Mouse (Mus musculus) thymus, postnatal 10 days (tissue): ENCODE measurements at regions not wholly inside any gene's neighbourhood (a gene's known extent, or its start where the extent isn't known, plus 50 kb on each side); places are given as distances from the start of the nearest gene placed in this dataset.
A peak's percentile ranks its signal among the peaks of the same experiment; 100 is the strongest.

Source experiments
- DNase-seq, 2 experiments: peaks; one replicate each; pipeline ENCODE4 v3.0.0; 2021; ENCODE audit warnings: low spot score in 2 of 2

DNA sequence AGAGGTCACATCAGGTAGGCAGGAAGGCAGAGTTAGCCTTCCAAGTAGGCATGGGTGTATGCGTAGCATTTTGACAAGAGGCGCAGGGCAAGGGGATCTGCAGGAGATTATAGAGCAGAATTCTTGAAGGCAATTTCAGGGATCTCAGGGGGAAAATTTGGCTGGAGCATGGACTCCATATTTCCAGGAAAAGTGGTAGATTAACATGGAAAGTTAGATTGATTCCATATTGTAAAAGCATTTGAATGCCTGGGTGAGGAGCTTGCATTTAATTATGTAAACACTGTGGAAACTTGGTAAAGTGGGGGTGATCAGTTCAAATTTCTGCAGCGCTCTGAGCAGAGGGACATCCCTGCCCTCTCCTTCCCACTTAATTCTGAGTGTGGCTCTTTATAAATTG, 146.7 kb downstream of the Pax3 start:
- no peak for DNase-seq

- no peak for DNase-seq
Measured at GRCm38 (mm10) chr1:78032336-78032735, 164.6 kb downstream of the Pax3 start.

GRCm38 (mm10) chr1:78021766-78022165, 175.2 kb downstream of the Pax3 start:
- no peak for DNase-seq

DNA sequence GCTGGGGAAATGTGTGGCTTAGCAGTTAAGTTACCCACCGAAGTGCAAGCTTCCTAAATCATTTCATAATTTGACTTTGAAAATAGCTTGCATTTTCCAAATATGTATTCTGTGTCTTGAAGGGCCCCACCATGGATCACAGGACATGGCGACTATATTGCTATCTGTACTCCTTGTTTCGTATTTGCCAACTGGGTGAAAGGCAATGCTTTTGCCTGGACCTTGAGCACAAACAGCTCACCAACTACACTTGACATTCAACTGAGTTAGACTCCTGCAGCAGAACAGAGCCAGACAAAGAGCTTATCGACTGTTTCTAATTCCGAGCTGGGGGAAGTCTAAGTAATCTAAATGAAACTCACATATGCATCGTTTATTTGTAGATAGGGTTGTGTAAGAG, 175.9 kb downstream of the Pax3 start:
- DNase-seq, result no peak

DNA sequence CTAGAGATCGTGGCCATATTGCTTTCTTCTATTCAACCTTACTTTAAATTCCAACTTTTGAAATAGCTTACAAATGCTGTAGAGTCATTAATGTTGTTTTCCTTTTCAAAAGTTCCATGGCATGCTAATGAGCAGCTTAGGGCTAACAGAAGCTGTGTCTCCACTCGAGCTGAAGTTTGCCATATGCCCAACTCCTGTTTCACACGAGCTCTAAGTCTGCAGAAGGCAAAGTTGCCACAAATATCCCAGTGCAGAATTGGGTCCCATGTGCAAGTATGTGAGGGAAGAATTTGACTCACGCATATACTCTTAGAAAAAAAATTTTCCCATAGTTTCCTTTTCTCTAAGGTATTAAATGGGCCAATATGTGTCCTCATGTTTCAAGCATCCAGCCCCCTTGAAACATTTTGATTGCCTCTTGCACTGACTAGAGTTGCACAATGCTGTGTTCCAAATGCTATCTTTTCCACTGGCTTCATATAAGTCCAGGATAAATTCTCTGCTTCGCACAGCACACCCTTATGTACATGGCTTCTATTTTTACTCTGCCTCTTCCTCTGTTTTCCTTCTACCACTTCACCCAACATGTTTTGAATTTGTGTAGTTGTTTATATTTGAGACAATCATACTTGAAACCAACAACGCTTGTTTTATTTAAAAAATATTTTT, 178.9 kb downstream of the Pax3 start:
- no peak for DNase-seq

- no peak for DNase-seq
Measured at GRCm38 (mm10) chr1:78016541-78017267, 180.2 kb downstream of the Pax3 start.

DNA sequence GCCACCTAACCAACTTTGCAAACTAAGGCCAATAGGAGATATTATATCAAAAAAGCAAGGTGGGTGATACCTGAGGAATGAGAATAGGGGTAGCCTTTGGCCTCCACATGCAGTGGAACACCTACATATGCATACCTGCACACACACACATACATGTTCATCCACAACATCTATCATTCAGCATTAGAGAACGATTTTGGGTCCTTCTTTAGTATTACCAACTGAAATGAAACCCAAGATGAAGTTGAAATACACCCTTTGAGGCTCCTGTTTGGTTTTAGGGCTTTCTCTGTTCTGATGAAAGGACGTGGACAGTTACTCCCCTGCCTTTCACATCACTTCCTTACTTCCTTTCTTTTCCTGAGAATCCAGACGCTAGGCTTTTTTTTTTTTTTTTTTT, 180.9 kb downstream of the Pax3 start:
- no peak for DNase-seq

DNA sequence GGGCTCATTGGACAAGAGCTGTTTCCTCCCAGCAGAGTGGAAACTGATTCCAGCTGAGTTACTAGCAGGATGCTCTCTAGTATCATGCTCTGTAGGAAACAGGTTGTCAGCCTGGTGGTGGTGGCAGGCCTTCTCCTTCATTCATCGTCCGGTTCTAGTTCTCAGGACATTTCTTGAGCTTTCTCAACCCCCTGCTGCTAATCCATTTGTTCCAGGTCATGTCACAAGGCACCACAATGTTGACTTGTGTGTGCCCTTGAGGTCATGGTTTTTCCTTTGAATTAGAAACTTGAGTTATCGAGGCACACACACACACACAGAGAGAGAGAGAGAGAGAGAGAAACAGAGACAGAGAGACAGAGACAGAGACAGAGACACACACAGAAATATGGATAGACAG, 183.5 kb downstream of the Pax3 start:
- DNase-seq, result no peak

DNA sequence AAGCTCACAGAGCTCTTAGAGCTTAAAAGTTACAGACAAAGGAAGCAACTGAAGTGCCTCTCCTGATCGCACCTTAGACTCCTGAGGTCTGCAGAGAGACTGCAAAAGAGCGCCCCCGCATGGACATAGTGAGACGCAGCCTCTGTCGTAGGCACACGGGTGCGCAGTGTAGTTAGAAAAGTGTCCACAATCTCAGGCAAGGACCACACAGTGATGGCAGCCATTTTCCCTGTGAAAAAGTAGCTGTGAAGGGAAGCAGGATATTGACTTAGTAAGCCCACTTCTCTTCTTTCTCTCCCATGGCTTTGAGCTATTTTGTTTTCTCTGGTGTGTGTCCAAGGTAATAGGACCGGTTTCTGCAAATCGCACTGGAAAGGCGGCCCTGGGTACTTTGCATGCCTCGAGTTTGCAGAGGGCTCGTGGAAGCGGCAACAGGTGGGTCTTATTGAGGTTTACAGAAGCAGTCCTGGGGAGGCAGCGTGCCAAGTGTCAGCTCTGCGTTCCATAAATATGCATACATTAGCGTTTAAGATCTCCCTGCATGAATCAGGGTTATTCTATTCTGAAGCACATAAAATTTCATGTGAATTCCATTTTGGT, 188.0 kb downstream of the Pax3 start:
- no peak for DNase-seq

GRCm38 (mm10) chr1:78004376-78004775, 192.6 kb downstream of the Pax3 start:
- DNase-seq, result no peak

DNA sequence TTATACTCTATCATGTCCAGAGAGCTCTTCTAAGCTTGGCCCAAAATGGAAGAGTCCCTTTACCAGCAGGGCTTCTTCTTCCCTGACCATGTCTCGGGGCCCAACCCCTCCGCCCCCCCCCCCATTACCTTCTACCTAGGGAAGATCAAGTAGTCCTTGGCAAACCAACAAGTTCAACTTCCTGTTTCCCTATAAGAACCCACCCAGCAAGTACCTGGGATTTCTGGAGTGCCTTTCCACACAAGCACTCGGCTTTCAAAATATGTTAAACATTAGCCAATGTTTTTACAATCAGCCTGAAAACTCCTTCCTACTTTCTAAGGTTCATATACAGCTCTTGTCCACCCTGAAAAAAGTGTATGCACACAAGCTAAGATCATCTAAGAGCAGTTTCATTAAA, 198.2 kb downstream of the Pax3 start:
- no peak for DNase-seq

DNA sequence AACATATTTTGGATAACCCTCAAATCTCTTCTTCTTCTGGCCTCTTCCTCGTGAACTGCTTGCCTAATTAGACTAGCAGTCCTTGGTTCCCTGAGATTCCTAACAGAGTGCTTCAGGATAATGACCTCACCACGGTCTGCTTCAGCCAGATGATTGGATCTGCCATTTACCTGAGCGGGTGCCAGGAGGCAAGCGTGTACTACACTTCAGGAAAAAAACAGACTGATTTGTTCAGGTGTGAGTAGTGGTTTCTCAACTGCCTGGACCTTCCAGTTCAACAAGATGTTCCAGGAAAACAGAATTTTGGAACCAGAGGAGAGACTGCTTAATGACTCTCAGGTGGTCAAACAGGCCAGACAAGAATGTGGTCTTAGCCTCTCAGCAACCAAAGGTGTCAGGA, 215.4 kb downstream of the Pax3 start:
- DNase-seq, result no peak

DNA sequence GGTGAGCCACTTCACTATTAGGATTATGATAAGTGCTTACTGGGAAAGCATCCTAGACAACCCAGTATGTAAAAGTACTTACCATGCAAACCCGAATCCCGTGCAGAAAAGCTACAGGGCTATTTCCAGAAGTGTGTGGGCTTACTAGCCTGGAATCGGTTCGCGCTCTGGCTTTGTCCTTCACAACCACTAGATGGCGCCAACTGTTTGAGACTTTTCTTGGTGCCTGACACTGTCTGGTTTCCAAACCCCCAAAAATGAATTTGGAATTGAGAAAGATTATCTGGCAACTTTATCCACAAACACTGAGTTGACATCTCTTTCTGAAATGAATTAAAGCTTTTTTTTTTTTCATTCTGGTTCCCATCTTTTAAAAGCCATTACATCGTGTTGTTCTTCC, 218.2 kb downstream of the Pax3 start:
- DNase-seq, result peak in 1 of 2 experiments; percentile 7

GRCm38 (mm10) chr1:77975941-77976340, 221.0 kb downstream of the Pax3 start:
- DNase-seq, result no peak

GRCm38 (mm10) chr1:77972301-77972717, 224.6 kb downstream of the Pax3 start:
- no peak for DNase-seq

DNA sequence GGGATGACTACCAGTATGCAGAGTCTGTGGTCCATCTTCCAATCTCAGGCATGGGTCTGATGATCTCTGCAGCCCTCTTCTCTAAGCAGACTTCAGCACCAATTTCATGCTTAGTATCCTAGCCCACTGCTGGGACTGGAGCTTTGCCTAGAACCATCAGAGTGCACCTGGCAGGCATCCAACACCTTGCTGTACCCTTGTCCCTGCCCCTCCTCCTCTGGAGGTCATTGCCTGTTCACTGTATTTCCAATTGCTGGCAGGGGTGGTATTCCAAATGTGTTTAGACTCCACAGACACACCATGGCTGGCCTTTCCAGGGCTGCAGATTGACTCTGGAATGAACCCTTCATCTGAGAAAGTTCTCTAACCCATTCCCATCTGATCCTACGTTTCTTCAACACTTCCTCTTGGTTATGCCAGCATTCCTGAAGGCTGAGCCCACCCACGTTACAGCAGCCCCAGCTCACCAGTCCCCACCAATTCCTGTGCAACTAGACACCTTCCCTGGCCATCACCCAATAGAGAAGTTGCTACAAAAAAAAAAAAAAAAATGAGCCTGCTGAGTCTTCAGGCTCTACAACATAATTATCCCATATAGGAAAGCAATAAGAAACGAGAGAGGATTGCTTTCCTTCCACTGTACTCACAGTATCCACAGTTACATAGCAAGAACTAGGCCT, 232.1 kb downstream of the Pax3 start:
- no peak for DNase-seq

GRCm38 (mm10) chr1:77959309-77959708, 237.6 kb downstream of the Pax3 start:
- no peak for DNase-seq

DNA sequence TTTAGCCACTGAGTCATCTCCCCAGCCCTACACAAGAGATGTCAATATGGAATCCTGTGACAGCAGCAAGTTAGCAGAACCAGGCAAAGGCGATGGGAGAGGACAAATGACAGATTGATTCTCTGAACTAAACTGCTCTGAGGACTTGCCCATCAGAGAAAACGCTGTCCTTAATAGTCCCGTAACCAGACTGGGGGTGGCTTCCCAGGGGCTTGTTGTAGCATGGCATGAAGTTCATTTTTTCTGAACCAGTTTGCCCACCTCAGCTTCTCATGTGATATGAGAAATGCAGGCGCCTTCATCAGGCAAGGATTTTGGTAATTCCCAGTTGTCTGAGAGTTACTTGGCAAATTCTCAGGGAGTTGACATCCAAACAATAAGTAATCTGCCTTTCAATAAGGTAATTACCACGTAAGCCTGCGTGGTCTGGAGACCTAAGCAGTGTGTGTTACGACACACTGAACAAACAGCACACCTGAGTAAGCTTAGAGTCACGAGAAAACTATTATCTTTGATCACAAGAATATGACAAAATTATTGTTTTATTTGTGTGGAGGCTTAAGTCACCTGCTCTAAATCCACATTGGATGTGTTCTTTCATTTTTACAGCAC, 239.7 kb downstream of the Pax3 start:
- DNase-seq, result no peak

GRCm38 (mm10) chr1:77947894-77948293, 249.0 kb downstream of the Pax3 start:
- DNase-seq, result no peak

DNA sequence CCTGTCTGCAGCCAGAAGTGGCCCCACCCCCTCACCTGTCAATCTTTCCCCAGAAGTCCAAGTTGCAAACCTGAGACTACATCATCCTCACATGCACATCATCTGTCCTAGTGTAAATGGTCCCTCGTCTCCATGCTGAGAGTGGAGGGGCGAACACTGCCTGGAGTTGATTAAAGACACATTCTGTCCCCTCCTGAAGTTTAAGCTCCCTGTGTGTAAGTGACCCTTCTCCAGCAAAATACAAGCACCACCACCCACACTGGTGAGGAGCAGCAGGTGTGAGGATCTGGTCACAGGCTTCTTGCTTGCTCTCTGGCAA, 252.6 kb downstream of the Pax3 start:
- no peak for DNase-seq

GRCm38 (mm10) chr1:77943633-77944326, 253.2 kb downstream of the Pax3 start:
- no peak for DNase-seq

DNA sequence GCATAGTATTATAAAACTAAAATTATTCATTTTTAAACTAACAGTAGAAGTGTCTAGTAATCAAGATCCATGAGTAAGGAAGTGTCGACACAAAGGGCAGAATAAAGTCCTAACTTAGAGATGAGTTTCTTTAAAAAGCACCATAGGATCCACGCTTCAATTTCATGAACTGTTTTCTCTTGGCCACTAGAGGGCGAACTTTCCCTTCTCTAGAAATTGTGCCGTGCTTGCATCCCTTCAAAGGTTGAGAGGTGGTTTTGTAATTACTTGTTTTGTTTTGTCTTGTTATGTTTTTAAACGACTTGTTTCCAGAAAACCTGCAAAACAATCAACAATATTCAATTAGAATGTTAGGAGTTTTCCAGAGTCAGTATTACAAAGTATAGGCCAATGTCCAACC, 253.8 kb downstream of the Pax3 start:
- DNase-seq, result no peak
